24 mouse cellular contexts compared by ENCODE assay signal in the genomic region with DNA sequence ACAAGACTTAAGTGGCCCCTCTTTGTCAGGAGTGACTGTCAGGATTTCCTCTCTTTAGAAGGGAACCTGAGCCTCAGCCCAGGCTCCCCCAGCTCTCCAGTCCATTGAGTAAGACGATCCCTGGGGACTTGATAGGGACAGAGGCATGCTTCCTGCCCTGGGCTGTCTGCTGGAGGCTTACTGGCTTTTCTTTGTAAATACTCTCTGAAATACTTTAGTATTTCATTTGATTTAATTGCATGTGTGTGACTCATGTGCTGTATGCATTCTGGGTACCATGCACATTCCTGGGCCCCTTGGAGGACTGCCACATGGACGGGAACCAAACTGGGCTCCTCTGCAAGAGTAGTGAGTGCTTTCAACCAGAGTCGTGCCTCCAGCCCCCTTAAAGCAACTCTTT. TPM values are rescaled to one million over a fixed set of nuclear protein-coding genes. Genes with fewer than 3 reads are reported as not detected.
DNase-seq lines count a peak whose midpoint lies in the region; ATAC-seq and TF ChIP-seq lines count a peak whose summit lies in the region.
"Had no signal": no experiment of that assay in that cellular context is flagged by ENCODE, and none has a peak within 500 bp of the region (broad histone marks: within the 10 kb centered on the region; RNA-seq: fewer than 3 reads in every experiment).

No protein-coding gene starts in this region.

- no peak overlapping the region for H3K27ac ChIP-seq in embryonic facial prominence, embryonic 13.5 days
- H3K27ac ChIP-seq in embryonic facial prominence, embryonic 10.5 days (replicated peaks): no peak overlapping the region
- no peak overlapping the region for H3K27ac ChIP-seq in kidney, postnatal 0 days
- H3K27ac ChIP-seq: left cerebral cortex, adult 2 months; limb, embryonic 12.5 days; neural tube, embryonic 12.5 days had no signal

- 0 out of 2 replicates have a peak overlapping the region, but pooled peaks have one; percentile 27 for H3K9ac ChIP-seq in embryonic facial prominence, embryonic 13.5 days
- H3K9ac ChIP-seq in kidney, postnatal 0 days (ENCODE audit: low read depth, low read length): no peak overlapping the region
- H3K9ac ChIP-seq: limb, embryonic 12.5 days; neural tube, embryonic 12.5 days had no signal

- H3K27me3 ChIP-seq in embryonic facial prominence, embryonic 13.5 days: peaks cover 11% of the 10 kb centered on the region
- H3K27me3 ChIP-seq in embryonic facial prominence, embryonic 10.5 days (replicated peaks; ENCODE audit: low read depth, poor library complexity, severe bottlenecking): peaks cover 31% of the 10 kb centered on the region
- no peaks in the 10 kb centered on the region for H3K27me3 ChIP-seq in kidney, postnatal 0 days (ENCODE audit: insufficient read depth, low read length)
- H3K27me3 ChIP-seq: neural tube, embryonic 12.5 days had no signal

- peaks cover 29% of the 10 kb centered on the region for H3K4me1 ChIP-seq in embryonic facial prominence, embryonic 13.5 days
- peaks cover 38% of the 10 kb centered on the region for H3K4me1 ChIP-seq in embryonic facial prominence, embryonic 10.5 days
- no peaks in the 10 kb centered on the region for H3K4me1 ChIP-seq in kidney, postnatal 0 days (replicated peaks; ENCODE audit: insufficient read depth, low read length)

- H3K4me2 ChIP-seq in embryonic facial prominence, embryonic 13.5 days: no peak overlapping the region
- no peak overlapping the region for H3K4me2 ChIP-seq in kidney, postnatal 0 days (ENCODE audit: low read length)
- H3K4me2 ChIP-seq: limb, embryonic 12.5 days; neural tube, embryonic 12.5 days had no signal

- H3K4me3 ChIP-seq in embryonic facial prominence, embryonic 13.5 days: no peak overlapping the region
- H3K4me3 ChIP-seq in embryonic facial prominence, embryonic 10.5 days: no peak overlapping the region
- H3K4me3 ChIP-seq in kidney, postnatal 0 days (replicated peaks; ENCODE audit: low read depth, low read length): no peak overlapping the region
- H3K4me3 ChIP-seq: erythroblast, embryonic 14.5 days; left cerebral cortex, adult 2 months; limb, embryonic 12.5 days; neural tube, embryonic 12.5 days had no signal

- 13% methylated on average over 3 of the region's 3 CpGs for WGBS in embryonic facial prominence, embryonic 13.5 days
- WGBS in embryonic facial prominence, embryonic 10.5 days: 39% methylated on average over 3 of the region's 3 CpGs
- WGBS in kidney, postnatal 0 days: 17% methylated on average over 3 of the region's 3 CpGs

- no peak for ATAC-seq in embryonic facial prominence, embryonic 13.5 days (ENCODE audit: insufficient number of reproducible peaks, insufficient read depth, low FRiP score, low TSS enrichment, low read depth)
- no peak for ATAC-seq in kidney, postnatal 0 days (replicated peaks; ENCODE audit: low FRiP score, low read depth)
- no peak for ATAC-seq in megakaryocyte-erythroid progenitor cell, adult 5-6 weeks (replicated peaks; ENCODE audit: low FRiP score, low TSS enrichment, poor library complexity, severe bottlenecking)
- ATAC-seq: midbrain, embryonic 16.5 days had no signal

- H3K36me3 ChIP-seq in embryonic facial prominence, embryonic 13.5 days: no peaks in the 10 kb centered on the region
- H3K36me3 ChIP-seq in embryonic facial prominence, embryonic 10.5 days (replicated peaks): no peaks in the 10 kb centered on the region
- H3K36me3 ChIP-seq in kidney, postnatal 0 days (ENCODE audit: insufficient read depth, low read length): no peaks in the 10 kb centered on the region
- H3K36me3 ChIP-seq: limb, embryonic 12.5 days; neural tube, embryonic 12.5 days had no signal

- DNase-seq in embryonic facial prominence, embryonic 10.5 days (ENCODE audit: low spot score): no peak
- DNase-seq in kidney, postnatal 0 days (ENCODE audit: low spot score): peak; percentile 57
- DNase-seq in kidney, postnatal 25 days: no peak
- DNase-seq in MN1 (ENCODE audit: low spot score): peak; percentile 68
- DNase-seq in fibroblast of lung, adult 2 months (ENCODE audit: low read depth): peak; percentile 35
- no peak for DNase-seq in testis, postnatal 14 days (ENCODE audit: low spot score)
- DNase-seq: B cell, adult 2 months; cerebellum, adult 11-12 months; kidney, adult 9 months; right cerebral cortex, postnatal 25 days; thymus, postnatal 4 days had no signal

- H3K9me3 ChIP-seq in embryonic facial prominence, embryonic 13.5 days: no peaks in the 10 kb centered on the region
- no peaks in the 10 kb centered on the region for H3K9me3 ChIP-seq in embryonic facial prominence, embryonic 10.5 days
- H3K9me3 ChIP-seq in kidney, postnatal 0 days (replicated peaks; ENCODE audit: low read length): no peaks in the 10 kb centered on the region
- H3K9me3 ChIP-seq: limb, embryonic 12.5 days; neural tube, embryonic 12.5 days had no signal

- TF ChIP-seq CTCF in kidney, postnatal 0 days (IDR thresholded peaks at IDR 0.05; ENCODE audit: low read depth): no peak

RNA-seq across cellular contexts. Expression of a gene that starts 29.0 kb away (rescaled TPM):
- 8.9 and 10.2 TPM in 2 replicates for polyA plus RNA-seq in embryonic facial prominence, embryonic 13.5 days (2015; fragmentation: Nextera tagmentation; extraction: Ambion mirVana)
- 11.6 and 12.1 TPM in 2 replicates for polyA plus RNA-seq in embryonic facial prominence, embryonic 10.5 days (2016; fragmentation: Nextera tagmentation; extraction: Ambion mirVana)
- 1.3 and 1.8 TPM in 2 replicates for polyA plus RNA-seq in kidney, postnatal 0 days (2015; fragmentation: Nextera tagmentation; extraction: Ambion mirVana)
- total RNA-seq in megakaryocyte-erythroid progenitor cell, adult 5-6 weeks (2014; fragmentation: Nextera tagmentation): 15.6 and 19.6 TPM in 2 replicates
- total RNA-seq in megakaryocyte-erythroid progenitor cell, adult 5-6 weeks (2017): 9.1 and 9.7 TPM in 2 replicates

RNA-seq across cellular contexts. Expression of a gene that starts 43.1 kb away (rescaled TPM):
- 0.39 and 2.5 TPM in 2 replicates for polyA plus RNA-seq in embryonic facial prominence, embryonic 13.5 days (2015; fragmentation: Nextera tagmentation; extraction: Ambion mirVana)
- polyA plus RNA-seq in embryonic facial prominence, embryonic 10.5 days (2016; fragmentation: Nextera tagmentation; extraction: Ambion mirVana): 0.48 and 0.75 TPM in 2 replicates
- polyA plus RNA-seq in kidney, postnatal 0 days (2015; fragmentation: Nextera tagmentation; extraction: Ambion mirVana): not detected in 2 replicates
- not detected in 2 replicates for total RNA-seq in megakaryocyte-erythroid progenitor cell, adult 5-6 weeks (2014; fragmentation: Nextera tagmentation)
- total RNA-seq in megakaryocyte-erythroid progenitor cell, adult 5-6 weeks (2017): not detected in 2 replicates
- total RNA-seq: common myeloid progenitor, adult 5-6 weeks; gastrocnemius, adult 8-10 months; layer of hippocampus, adult 8-10 months; left cerebral cortex, adult 2 months; megakaryocyte progenitor cell, adult 5-6 weeks had no signal
- polyA plus RNA-seq: erythroblast, embryonic 14.5 days; limb, embryonic 12.5 days; liver, embryonic 16.5 days; midbrain, embryonic 16.5 days; neural tube, embryonic 12.5 days; testis, adult 2 months had no signal

RNA-seq across cellular contexts. Expression of a gene that starts 44.9 kb away (rescaled TPM):
- 12.7 and 15.4 TPM in 2 replicates for polyA plus RNA-seq in embryonic facial prominence, embryonic 13.5 days (2015; fragmentation: Nextera tagmentation; extraction: Ambion mirVana)
- 3.8 and 4.7 TPM in 2 replicates for polyA plus RNA-seq in embryonic facial prominence, embryonic 10.5 days (2016; fragmentation: Nextera tagmentation; extraction: Ambion mirVana)
- 8.8 and 9.8 TPM in 2 replicates for polyA plus RNA-seq in kidney, postnatal 0 days (2015; fragmentation: Nextera tagmentation; extraction: Ambion mirVana)
- total RNA-seq in megakaryocyte-erythroid progenitor cell, adult 5-6 weeks (2014; fragmentation: Nextera tagmentation): 8.2 and 11.6 TPM in 2 replicates
- total RNA-seq in megakaryocyte-erythroid progenitor cell, adult 5-6 weeks (2017): 2.2 and 2.8 TPM in 2 replicates

RNA-seq across cellular contexts. Expression of a gene that starts 51.4 kb away (rescaled TPM):
- 162 and 180 TPM in 2 replicates for polyA plus RNA-seq in embryonic facial prominence, embryonic 13.5 days (2015; fragmentation: Nextera tagmentation; extraction: Ambion mirVana)
- 176 and 182 TPM in 2 replicates for polyA plus RNA-seq in embryonic facial prominence, embryonic 10.5 days (2016; fragmentation: Nextera tagmentation; extraction: Ambion mirVana)
- 226 and 227 TPM in 2 replicates for polyA plus RNA-seq in kidney, postnatal 0 days (2015; fragmentation: Nextera tagmentation; extraction: Ambion mirVana)
- total RNA-seq in megakaryocyte-erythroid progenitor cell, adult 5-6 weeks (2014; fragmentation: Nextera tagmentation): 154 and 184 TPM in 2 replicates
- total RNA-seq in megakaryocyte-erythroid progenitor cell, adult 5-6 weeks (2017): 55.2 and 93.0 TPM in 2 replicates

RNA-seq across cellular contexts. Expression of a gene that starts 53.1 kb away (rescaled TPM):
- polyA plus RNA-seq in embryonic facial prominence, embryonic 13.5 days (2015; fragmentation: Nextera tagmentation; extraction: Ambion mirVana): 3.4 and 3.7 TPM in 2 replicates
- polyA plus RNA-seq in embryonic facial prominence, embryonic 10.5 days (2016; fragmentation: Nextera tagmentation; extraction: Ambion mirVana): 1.4 and 1.6 TPM in 2 replicates
- polyA plus RNA-seq in kidney, postnatal 0 days (2015; fragmentation: Nextera tagmentation; extraction: Ambion mirVana): 0.78 and 0.99 TPM in 2 replicates
- 18.2 and 33.6 TPM in 2 replicates for total RNA-seq in megakaryocyte-erythroid progenitor cell, adult 5-6 weeks (2014; fragmentation: Nextera tagmentation)
- 7.7 and 9.1 TPM in 2 replicates for total RNA-seq in megakaryocyte-erythroid progenitor cell, adult 5-6 weeks (2017)

Comparison
In these comparisons a context has a peak if more than half of its experiments do, and no peak if none do; other contexts are left out.
1. DNase-seq: peak in kidney, postnatal 0 days (single experiment), MN1 (single experiment) and fibroblast of lung, adult 2 months (single experiment); none in embryonic facial prominence, embryonic 10.5 days (single experiment), kidney, postnatal 25 days (0 of 2) and testis, postnatal 14 days (single experiment).